Mouse (Mus musculus): Measurements from ENCODE around the gene Lrp8. TPM values are rescaled to one million over a fixed set of nuclear protein-coding genes. Genes with fewer than 3 reads are reported as not detected.

Gene Lrp8
- polyA plus RNA-seq, 3 experiments from 2014 or later: 1.2 to 1.5 (median 1.2) TPM

- peak; percentile 24 for ATAC-seq
Observed at GRCm38 (mm10) chr4:107923803-107924194, 121.7 kb downstream of the Lrp8 start.

Other genes starting within 250 kb of the Lrp8 start
- gene Dmrtb1, start 118.0 kb upstream of the Lrp8 start, polyA plus RNA-seq (2017; shearing (Covaris generic)): not detected
- 100 to 1,000 TPM; 115 to 162 (median 117) TPM for gene Magoh, start 77.5 kb downstream of the Lrp8 start, polyA plus RNA-seq (2017; shearing (Covaris generic))
- 10 to 100 TPM; 37.6 to 66.3 (median 55.8) TPM for gene 0610037L13Rik, start 87.6 kb downstream of the Lrp8 start, polyA plus RNA-seq (2017; shearing (Covaris generic))
- gene Cpt2, start 121.3 kb downstream of the Lrp8 start, polyA plus RNA-seq (2017; shearing (Covaris generic)): 10 to 100 TPM; 14.4 to 23.5 (median 22.0) TPM
- gene Slc1a7, start 166.1 kb downstream of the Lrp8 start, polyA plus RNA-seq (2017; shearing (Covaris generic)): not detected